Mouse (Mus musculus) macrophage (primary cell): Measurements from ENCODE around the gene Mark2. TPM values are rescaled to one million over a fixed set of nuclear protein-coding genes. Genes with fewer than 3 reads are reported as not detected.

Experiments
- H3K27ac ChIP-seq: fragments of 350-480 bp; formaldehyde crosslinking; 2 replicates; pipeline ENCODE4 v1.9.0; 2021
- H3K36me3 ChIP-seq: fragments of 350-480 bp; formaldehyde crosslinking; 2 replicates; pipeline ENCODE4 v1.9.0; 2021; ENCODE audit errors: inconsistent target
- H3K4me3 ChIP-seq: fragments of 350-480 bp; formaldehyde crosslinking; 2 replicates; pipeline ENCODE4 v1.9.0; 2021; ENCODE audit errors: inconsistent target
- H3K79me2 ChIP-seq: fragments of 350-480 bp; formaldehyde crosslinking; 2 replicates; pipeline ENCODE4 v1.9.0; 2021; ENCODE audit errors: inconsistent target
- WGBS: methylation state at CpG from one replicate; pipeline ENCODE4 v1.1.7; 2026; ENCODE audit warnings: inconsistent platforms; ENCODE audit not compliant: missing documents; 5-methylcytosine and 5-hydroxymethylcytosine counted together
- polyA plus RNA-seq: library from polyadenylated mRNA; stranded (reverse); fragments of 250-400 nt; gene quantifications from 3 replicates; pipeline ENCODE4 v1.2.4, GENCODE M21; 2018; ENCODE audit warnings: inconsistent platforms

The Mark2 gene
- polyA plus RNA-seq, 1 experiment from 2014 or later = 40.1 TPM

DNA sequence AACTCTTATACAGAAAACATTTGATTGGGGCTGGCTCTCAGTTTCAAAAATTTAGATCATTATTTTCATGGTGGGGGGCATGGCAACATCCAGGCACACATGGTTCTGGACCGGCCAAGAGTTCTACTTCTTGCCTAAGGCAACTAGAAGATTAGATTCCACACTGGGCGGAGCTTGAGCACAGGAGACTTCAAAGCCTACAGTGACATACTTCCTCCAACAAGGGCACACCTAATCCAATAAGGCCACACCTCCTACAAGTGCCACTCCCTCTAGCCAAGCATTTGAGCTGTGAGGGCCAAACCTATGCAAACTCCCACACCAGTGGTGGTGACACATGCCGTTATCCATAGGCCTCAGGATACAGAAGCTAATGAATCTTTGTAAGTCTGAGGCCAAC, 95.6 kb downstream of the Mark2 start:
- 93% methylated on average over 3 of the region's 3 CpGs for WGBS

GRCm38 (mm10) chr19:7240782-7241690, 100.6 kb downstream of the Mark2 start, which contains the start of gene Naa40:
TSS of gene Naa40 (minus strand) at chr19:7241183.
- Histone ChIP-seq H3K27ac (peak within 1 kb of the TSS; percentile 76), H3K36me3 (no peaks in the 10 kb centered on the region; the same call in 1 of the 2 replicates), H3K4me3 (peak within 1 kb of the TSS; percentile 86), H3K79me2 (peaks cover 46% of the 10 kb centered on the region)
- under 1% methylated on average over 78 of the region's 80 CpGs for WGBS

More for the DNA sequence above, 95.6 kb downstream of the Mark2 start:
- Histone ChIP-seq H3K4me3 (no peak overlapping the region), H3K79me2 (no peaks in the 10 kb centered on the region), H3K36me3 (no peaks in the 10 kb centered on the region), H3K27ac (no peak overlapping the region)

DNA sequence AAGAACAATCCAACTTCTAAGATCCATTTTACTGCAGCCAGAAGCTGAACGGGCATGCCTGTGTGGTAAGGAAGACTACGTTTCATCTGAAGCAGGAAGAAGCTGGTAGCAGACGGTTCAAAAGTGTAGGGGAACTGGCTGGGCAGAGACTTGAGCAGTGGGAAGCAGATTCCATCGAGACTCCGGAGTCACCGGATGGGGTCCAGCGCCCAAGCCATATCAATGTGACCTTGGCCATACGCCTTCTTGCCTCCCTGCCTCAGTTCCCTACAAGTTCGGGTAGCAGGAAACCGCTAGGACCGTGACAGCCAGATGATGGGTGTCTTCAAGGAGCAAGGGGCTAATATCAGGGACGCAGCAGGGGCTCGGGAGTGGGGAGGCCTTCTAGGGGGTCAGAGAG, 101.4 kb downstream of the Mark2 start:
- peak overlapping the region; percentile 86 for H3K4me3 ChIP-seq
- H3K36me3 ChIP-seq = no peaks in the 10 kb centered on the region; the same call in 1 of the 2 replicates
- H3K79me2 ChIP-seq = peaks cover 50% of the 10 kb centered on the region
- 2% methylated on average over 13 of the region's 13 CpGs for WGBS
- H3K27ac ChIP-seq = peak overlapping the region; percentile 76

GRCm38 (mm10) chr19:7239574-7239973, 102.1 kb downstream of the Mark2 start:
- Histone ChIP-seq H3K4me3 (peak overlapping the region; percentile 86; the same call in 1 of the 2 replicates), H3K36me3 (no peaks in the 10 kb centered on the region; the same call in 1 of the 2 replicates), H3K79me2 (peaks cover 51% of the 10 kb centered on the region), H3K27ac (no peak overlapping the region; the same call in 1 of the 2 replicates)
- 95% methylated on average over 3 of the region's 3 CpGs for WGBS

GRCm38 (mm10) chr19:7236742-7237141, 104.9 kb downstream of the Mark2 start:
- no peak overlapping the region for H3K4me3 ChIP-seq
- peaks cover 59% of the 10 kb centered on the region for H3K79me2 ChIP-seq
- no peak overlapping the region for H3K27ac ChIP-seq
- H3K36me3 ChIP-seq = peaks cover 8% of the 10 kb centered on the region; the same call in 1 of the 2 replicates
- WGBS = 93% methylated on average over 3 of the region's 4 CpGs

GRCm38 (mm10) chr19:7236011-7236410, 105.6 kb downstream of the Mark2 start:
- Histone ChIP-seq H3K79me2 (peaks cover 59% of the 10 kb centered on the region), H3K36me3 (peaks cover 12% of the 10 kb centered on the region; the same call in 1 of the 2 replicates), H3K27ac (no peak overlapping the region), H3K4me3 (no peak overlapping the region)
- 94% methylated on average over 2 of the region's 2 CpGs for WGBS

DNA sequence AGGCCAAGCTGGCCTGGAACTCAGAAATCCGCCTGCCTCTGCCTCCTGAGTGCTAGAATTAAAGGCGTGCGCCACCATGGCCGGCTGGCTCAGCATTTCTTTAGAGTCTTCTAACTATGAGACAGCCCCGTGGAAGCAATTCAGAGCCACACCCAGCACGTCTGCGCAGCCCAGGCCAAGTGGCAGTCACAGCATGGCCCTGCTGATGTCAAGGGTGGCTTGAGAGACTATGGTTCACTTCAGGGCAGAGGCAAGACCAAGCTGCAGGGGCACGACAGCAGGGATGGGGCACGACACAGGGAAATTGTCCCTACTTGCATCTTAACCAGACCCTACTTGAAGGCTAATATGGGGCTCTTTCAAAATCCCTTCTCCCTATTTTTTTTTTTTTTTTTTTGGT, 106.2 kb downstream of the Mark2 start:
- peaks cover 14% of the 10 kb centered on the region; the same call in 1 of the 2 replicates for H3K36me3 ChIP-seq
- WGBS = 96% methylated on average over 9 of the region's 9 CpGs
- H3K79me2 ChIP-seq = peaks cover 57% of the 10 kb centered on the region
- H3K27ac ChIP-seq = no peak overlapping the region
- no peak overlapping the region for H3K4me3 ChIP-seq

- Histone ChIP-seq H3K4me3 (no peak overlapping the region), H3K27ac (no peak overlapping the region), H3K79me2 (peaks cover 49% of the 10 kb centered on the region), H3K36me3 (peaks cover 21% of the 10 kb centered on the region)
- 39% methylated on average over 8 of the region's 8 CpGs for WGBS
These were observed 107.0 kb downstream of the Mark2 start for GRCm38 (mm10) chr19:7234537-7235221.

DNA sequence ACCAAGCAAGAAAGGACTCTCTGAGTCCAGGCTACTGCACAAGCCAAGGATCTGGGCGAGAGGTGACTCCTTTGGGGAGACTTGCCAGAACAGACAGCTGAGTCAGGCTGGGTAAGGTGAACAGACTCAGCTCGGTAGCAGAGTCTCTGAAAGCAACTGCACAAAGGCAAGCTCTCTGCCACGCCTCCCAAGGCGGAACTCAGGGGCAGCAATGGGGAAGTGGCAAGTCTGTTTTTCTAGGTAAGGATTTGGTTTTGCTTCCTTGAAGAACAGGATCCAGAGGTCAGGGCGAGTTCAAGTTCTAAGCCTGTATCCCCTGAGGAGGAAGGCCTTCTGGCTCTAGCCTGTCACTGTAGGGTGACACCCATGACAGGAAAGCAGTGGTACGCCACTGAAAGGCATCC, 115.1 kb downstream of the Mark2 start:
- peaks cover 30% of the 10 kb centered on the region for H3K36me3 ChIP-seq
- WGBS = 7% methylated on average over 6 of the region's 6 CpGs
- peak overlapping the region; percentile 39 for H3K27ac ChIP-seq
- H3K4me3 ChIP-seq = no peak overlapping the region
- H3K79me2 ChIP-seq = no peaks in the 10 kb centered on the region

Other genes with a start within 250 kb of the Mark2 start
- gene Flrt1, start 236.1 kb downstream of the Mark2 start, polyA plus RNA-seq = not detected in 3 replicates
- gene Otub1, start 135.5 kb downstream of the Mark2 start, polyA plus RNA-seq = 63.3 to 78.4 TPM (median 68.3 TPM) in 3 replicates
- 220 to 440 TPM (median 391 TPM) in 3 replicates for gene Cox8a, start 124.2 kb downstream of the Mark2 start, polyA plus RNA-seq
- 17.5 to 29.1 TPM (median 25.8 TPM) in 3 replicates for gene Naa40, start 100.7 kb downstream of the Mark2 start, polyA plus RNA-seq
- gene Rcor2, start 74.5 kb downstream of the Mark2 start, polyA plus RNA-seq = 0.52 to 0.81 TPM (median 0.66 TPM) in 3 replicates
- gene Spindoc, start 41.1 kb upstream of the Mark2 start, polyA plus RNA-seq = 5.7 to 8.2 TPM (median 6.0 TPM) in 3 replicates
- 0.88 to 2.2 TPM (median 1.2 TPM) in 3 replicates for gene 2700081O15Rik, start 75.8 kb upstream of the Mark2 start, polyA plus RNA-seq
- gene Rtn3, start 141.4 kb upstream of the Mark2 start, polyA plus RNA-seq = 188 to 302 TPM (median 240 TPM) in 3 replicates
- 30.6 to 48.9 TPM (median 46.4 TPM) in 3 replicates for gene Atl3, start 152.2 kb upstream of the Mark2 start, polyA plus RNA-seq
- 3.0 to 6.9 TPM (median 4.9 TPM) in 3 replicates for gene Pla2g16, start 215.6 kb upstream of the Mark2 start, polyA plus RNA-seq